Mouse (Mus musculus) CD8-positive naive resting alpha-beta T cell, adult 57 days (primary cell): ENCODE data around the gene Gm45837. TPM values are rescaled to one million over a fixed set of nuclear protein-coding genes. Genes with fewer than 3 reads are reported as not detected.

ENCODE experiments used
- total RNA-seq: library from RNA; stranded (reverse); gene quantifications from one replicate; pipeline ENCODE4 v1.2.4, GENCODE M21; 2023

Gm45837 gene
- 40.1 TPM for total RNA-seq

GRCm38 (mm10) chr7:101410267-101410936 lies at the start of gene Gm45837:
TSS of gene Gm45837 (plus strand) at chr7:101410886.

DNA sequence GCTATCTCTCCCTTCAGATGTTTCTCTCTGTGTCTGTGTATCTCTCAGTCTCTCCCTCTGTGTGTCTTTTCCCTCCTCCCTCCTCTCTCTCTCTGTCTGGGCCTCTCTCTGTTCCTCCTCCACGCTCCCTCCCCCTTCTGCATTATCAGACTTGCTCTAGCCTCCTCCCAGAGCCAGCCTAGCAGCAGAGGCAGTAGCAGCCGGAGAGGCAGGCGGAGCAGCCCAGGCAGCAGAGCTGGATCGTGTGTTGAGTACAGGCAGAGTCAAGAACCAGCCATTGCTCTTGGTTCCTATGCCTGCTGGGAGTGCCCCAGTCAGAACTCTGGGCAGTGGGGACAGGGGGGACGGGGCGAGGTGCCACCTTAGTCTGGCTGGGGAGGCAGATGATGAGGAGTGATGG lies 10.8 kb downstream of the Gm45837 start, which contains the start of gene Pde2a:
TSS of gene Pde2a (plus strand) at position 163 of the 400 bp plus-strand sequence.

Other genes with a start within 250 kb of the Gm45837 start
- 111 TPM for gene Atg16l2, start 108.6 kb upstream of the Gm45837 start, total RNA-seq
- gene Stard10, start 93.8 kb upstream of the Gm45837 start, total RNA-seq = 9.2 TPM
- 135 TPM for gene Arap1, start 62.8 kb upstream of the Gm45837 start, total RNA-seq
- 138 TPM for gene Pde2a, start 10.8 kb downstream of the Gm45837 start, total RNA-seq
- 41.4 TPM for gene Art2b, start 174.7 kb downstream of the Gm45837 start, total RNA-seq